Mouse (Mus musculus): Measurements from ENCODE around the gene Hist2h2aa2.
"Not testable (repeated sequence)": the region's sequence is repeated elsewhere in the genome, so short reads cannot be mapped to it uniquely, and the experiment has no call there.

Gene Hist2h2aa2

DNA sequence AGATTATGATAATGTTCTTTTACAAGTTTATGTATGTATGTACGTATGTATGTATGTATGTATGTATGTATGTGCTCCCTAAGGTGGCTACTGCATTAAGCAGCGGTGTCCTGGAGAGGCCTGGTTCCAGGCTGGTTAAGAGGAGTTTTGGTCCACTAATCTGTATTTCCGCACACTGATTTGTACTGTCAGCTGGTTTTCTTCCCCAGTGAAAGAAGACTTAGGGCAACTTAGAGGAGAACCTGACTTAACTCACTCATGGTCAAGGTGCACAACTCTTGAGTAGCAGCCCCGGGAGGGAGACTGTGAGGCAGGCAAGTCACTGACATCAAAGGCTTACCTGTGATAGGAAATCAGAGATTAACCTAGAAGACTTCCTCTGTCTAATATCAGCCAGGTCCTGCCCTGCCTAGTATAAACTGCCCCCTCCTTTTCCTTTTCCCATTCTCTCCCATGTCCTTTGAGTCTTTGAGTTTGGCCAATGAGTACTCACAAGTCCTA lies 3.2 kb downstream of the Hist2h2aa2 start:
- no peak for DNase-seq (ENCODE audit: low read depth, low spot score)

DNA sequence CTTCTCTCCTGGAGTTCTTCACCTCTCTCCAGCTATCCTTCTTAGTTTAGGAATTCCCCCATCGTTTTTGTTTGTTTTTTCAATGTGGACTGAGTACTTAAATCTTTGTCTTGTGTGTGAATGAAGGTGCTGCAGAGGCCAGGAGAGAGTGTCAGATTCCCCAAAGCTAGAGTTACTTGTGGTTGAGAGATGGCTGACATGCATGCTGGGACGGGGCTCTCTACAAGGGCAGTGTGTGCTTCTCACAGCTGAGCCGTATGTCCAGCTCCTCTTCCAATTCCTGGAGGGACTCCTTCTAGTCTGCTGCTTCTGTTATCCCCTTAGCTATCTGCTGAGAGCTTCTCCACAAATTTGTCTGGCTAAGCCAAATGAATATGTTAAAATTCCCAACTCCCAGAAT lies 4.2 kb downstream of the Hist2h2aa2 start:
- no peak for DNase-seq (ENCODE audit: low read depth, low spot score)

DNA sequence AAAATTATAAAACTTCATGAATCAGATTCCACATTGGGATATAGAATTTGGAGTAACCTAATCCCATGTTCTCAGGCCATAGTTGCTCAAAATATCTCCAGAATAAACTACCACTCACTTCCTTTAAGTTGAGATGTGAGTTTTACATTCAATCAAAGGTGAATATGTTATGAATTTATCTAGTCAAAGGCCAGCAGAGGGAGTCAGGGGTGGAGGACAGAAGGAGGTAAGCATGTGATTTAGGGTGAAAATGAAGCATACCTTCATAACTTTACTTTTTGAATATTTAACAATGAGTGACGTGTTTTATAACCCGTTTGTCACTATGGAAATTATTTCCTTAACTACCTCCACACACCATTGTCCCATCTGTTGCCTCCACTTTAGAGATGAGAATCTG lies 5.2 kb downstream of the Hist2h2aa2 start:
- no peak for DNase-seq (ENCODE audit: low read depth, low spot score)

DNA sequence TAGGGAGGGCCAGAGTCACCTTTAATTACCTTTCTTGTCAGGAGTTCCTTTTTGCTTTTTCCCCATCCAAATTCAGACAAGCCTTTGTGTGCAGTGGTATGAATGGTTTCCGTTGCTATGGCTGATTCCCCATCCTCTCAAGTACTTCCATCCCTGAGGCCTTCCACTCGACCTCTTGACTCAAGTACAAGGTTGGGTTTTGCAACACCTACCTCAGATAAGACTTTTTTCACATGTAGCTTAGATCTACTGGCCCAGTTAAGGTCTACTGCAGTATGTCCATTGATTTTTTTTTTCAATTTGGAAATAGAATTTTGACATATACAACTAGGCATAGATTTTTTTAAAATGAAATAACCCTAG lies 8.3 kb downstream of the Hist2h2aa2 start:
- DNase-seq (ENCODE audit: low read depth, low spot score): no peak

DNA sequence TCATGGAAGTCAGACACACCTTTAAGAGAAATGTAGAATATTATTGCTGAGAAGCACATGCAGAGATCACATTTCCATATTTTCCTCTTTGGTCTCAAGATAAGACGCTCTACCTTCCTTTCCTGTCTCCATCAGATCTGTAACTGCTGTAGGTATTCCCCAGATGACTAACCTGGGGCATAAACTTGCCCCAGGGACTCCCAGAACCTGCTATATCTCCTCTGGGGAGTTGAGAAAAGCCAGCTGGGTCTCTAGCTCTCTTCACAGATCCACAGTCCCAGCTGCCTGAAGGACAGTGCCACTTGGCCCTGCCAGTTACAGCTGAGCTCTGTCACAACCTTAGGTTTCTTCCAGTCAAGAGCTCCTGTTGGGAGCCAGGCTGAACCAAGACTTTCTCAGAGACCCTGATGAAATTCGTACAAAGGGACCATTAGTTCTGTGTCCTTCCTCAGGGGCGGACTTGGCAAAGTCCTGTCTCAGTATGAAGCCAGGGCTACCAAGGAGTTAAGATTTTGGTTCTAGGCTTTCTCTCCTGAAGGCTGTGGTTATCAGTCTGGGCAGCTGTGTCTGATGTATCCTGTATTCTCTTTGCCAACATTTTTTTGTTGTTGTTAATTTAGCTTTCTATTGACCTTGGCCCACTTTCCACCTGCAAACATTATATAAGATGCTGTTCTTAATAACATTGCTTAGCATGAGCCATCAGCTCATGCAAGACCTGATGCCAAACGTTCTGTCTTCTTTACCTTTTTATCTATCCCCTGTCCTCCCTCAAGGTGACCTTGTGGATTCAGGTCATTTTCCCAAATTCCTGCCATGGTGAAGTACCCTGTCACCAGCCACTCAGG lies 8.9 kb downstream of the Hist2h2aa2 start:
- no peak for DNase-seq (ENCODE audit: low read depth, low spot score)

DNA sequence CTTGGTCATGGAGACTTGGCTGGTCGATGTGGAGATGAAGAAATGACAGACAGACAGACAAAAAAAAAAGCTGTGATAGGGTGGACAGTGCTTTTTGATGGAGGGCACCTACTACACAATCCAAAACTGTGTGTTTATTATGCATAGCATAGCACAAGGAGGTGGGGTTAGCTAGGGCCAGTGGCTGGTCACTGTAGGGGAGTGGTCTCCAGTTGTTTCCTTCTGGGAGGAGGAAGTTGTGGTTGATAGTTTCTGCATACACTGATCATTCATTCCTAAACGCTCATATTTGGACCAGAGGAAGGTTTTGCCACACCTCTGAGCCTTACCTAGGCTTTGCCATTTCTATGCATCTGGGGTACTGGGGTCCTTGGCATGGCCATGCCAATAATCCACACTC lies 9.7 kb downstream of the Hist2h2aa2 start:
- no peak for DNase-seq (ENCODE audit: low read depth, low spot score)

DNA sequence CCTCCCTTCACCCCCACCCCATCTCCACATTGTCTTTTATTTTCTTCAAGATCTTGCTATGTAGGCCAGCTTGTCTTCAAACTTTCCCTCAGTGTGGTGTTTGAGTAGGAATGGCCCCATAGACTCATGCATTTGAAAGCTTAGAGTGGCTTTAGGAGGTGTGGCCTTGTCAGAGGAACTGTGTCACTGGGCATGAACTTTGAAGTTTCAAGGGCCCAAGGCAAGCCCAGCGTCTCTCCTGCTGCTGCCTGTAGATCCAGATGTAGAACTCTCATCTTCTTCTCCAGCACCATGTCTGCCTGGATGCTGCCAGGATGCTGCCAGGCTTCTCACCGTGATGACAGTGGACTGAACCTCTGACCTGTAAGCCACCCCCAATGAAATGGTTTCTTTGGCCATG lies 11.2 kb downstream of the Hist2h2aa2 start:
- no peak for DNase-seq (ENCODE audit: low read depth, low spot score)

DNA sequence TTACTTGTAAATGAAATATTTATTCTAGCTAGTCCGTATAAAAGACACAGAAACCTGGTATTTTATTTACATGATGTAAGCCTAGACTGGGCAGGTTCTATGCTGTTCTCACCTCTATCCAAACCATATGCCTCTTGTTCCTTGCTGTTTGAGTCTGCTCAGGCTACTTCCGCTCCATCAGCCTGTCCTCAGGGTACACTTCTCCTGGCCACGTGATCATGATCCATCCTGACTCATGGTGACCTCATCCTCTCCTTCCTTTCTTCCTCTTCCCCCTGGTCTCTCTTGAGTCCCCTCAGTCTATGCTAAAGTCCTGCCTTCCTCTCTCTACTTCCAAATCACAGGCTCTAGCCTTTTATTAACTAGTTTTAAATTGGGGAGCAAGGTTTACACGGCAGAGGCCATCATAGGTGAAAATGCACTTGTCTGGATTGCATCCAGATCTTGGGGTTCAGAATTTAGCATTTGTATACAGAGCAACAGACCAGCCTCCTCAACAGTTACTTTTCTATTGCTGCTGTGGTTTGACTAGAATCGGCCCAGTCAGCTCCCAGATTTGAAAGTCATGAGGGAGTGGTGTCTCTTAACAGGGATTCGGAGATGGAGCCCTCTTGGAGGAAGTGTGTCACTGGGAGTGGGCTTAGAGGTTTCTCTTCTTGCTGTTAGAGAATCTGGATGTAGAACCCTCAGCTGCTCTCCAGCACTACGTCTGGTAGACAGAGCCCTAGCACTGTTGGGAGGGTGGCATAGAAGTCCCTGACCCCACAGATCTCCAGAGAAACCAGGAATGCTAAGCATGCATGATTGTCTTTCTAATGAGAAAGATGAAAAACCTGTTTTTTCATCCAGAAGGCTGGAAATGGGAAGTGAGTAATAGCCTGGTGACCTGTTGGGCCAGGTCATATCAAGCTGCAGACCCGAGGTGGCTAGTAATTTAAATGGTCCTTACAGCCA lies 13.1 kb downstream of the Hist2h2aa2 start:
- DNase-seq (ENCODE audit: low read depth, low spot score): no peak

DNA sequence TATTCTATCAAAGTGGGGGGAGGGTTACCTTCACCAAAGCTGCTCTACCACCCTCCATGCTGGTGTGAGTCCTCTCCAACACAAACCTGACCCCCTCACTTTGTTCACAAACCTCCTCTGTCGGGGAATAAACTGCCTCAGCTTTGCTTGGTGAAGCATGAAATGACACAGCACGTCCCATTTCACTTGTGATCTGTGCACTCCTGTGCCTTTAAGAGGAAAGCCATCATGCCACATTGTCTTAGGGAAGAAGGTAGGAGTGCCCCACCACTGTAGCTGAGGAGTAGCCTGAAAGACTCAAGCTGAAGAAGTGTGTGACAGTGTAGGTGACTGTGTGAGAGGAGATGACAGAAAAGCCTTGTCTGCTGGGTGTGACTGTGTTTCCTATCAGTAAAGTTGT lies 14.7 kb downstream of the Hist2h2aa2 start:
- DNase-seq (ENCODE audit: low read depth, low spot score): no peak

DNA sequence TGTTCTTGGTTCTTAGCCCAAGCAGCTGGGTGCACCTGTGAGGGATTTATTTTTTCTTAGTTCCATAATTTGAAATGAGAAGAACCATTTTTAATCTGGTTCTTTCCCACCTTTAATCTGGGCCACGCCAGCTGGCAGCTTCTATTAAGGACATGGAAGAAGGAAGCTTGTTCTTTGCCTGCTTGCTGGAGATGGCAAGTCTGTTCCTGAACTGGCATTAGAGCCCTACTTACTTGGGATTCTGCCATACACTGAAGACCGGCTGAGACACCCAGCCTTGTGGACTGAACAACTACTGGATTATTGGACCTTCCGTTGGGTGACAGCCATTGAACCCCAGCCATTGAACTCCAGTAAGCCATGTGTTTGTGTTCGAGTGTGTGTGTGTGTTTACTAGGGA lies 17.3 kb downstream of the Hist2h2aa2 start:
- DNase-seq (ENCODE audit: low read depth, low spot score): no peak

DNA sequence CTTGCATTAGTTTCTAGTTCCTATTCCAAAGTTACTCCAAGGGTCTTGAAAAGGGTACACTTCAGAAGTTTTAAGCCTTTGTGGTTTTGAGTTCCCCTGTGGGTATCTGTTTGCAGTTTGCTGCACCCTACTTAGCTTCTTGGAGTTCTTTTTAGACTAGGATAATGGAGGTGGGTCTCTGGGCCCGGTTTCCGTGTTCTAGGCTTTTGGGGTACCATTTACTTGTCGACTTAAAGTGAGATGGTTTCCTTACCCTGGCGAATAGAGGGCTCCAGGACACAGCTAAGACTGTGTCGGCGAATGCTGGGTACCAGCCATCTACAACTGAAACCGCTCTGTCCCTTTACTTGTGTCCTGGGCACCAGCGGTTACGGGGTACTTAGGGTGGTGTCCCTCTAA lies 18.4 kb downstream of the Hist2h2aa2 start:
- DNase-seq (ENCODE audit: low read depth, low spot score): no peak

DNA sequence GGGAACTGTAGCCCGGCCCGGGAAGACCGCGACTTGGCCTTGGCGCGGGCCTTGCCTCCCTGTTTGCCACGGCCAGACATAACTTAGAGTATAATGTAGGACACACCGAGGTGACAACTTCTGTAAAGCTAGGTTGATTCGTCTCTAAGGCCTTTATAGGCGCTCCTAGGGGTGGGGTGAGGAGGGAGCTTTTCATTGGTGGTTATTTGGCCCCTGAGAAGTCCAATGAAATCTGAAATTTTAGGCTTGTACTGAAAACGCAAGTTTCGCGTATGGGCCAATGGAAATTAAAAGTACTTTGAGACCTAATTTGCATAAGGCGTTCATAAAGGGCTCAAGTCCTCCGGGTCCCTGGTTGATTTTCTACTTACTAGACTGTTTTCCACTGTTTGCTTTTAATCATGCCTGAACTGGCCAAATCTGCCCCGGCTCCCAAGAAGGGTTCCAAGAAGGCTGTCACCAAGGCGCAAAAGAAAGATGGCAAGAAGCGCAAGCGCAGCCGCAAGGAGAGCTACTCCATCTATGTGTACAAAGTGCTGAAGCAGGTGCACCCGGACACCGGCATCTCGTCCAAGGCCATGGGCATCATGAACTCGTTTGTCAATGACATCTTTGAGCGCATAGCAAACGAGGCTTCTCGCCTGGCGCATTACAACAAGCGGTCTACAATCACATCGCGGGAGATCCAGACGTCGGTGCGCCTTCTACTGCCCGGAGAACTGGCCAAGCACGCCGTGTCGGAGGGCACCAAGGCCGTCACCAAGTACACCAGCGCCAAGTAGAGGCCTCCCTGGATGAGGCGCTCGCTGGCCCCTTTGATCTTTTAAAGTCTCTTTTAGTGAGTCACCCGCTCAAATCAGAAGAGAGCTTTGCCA lies 19.1 kb downstream of the Hist2h2aa2 start, which contains the start of the genes Hist2h2ac and Hist2h2be:
TSS of gene Hist2h2ac (minus strand) at position 116 of the 875 bp plus-strand sequence.
TSS of gene Hist2h2be (plus strand) at position 355 of the 875 bp plus-strand sequence.
- DNase-seq (ENCODE audit: low read depth, low spot score): peak; percentile 93

DNA sequence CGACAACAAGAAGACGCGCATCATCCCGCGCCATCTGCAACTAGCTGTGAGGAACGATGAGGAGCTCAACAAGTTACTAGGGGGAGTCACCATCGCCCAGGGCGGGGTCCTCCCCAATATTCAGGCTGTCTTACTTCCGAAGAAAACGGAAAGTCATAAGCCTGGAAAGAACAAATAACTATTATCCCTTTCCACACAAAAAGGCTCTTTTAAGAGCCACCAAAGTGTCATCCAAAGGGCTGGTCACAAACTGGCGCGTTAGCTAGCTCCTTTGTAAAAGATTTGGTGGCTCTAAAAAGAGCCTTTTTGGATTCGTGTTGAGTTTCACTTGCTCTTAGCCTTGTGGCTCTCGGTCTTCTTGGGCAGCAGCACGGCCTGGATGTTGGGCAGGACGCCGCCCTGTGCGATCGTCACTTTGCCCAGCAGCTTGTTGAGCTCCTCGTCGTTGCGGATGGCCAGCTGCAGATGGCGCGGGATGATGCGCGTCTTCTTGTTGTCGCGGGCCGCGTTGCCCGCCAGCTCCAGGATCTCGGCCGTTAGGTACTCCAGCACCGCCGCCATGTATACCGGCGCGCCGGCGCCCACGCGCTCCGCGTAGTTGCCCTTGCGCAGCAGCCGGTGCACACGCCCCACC lies 19.8 kb downstream of the Hist2h2aa2 start:
- DNase-seq (ENCODE audit: low read depth, low spot score): peak; percentile 73

DNA sequence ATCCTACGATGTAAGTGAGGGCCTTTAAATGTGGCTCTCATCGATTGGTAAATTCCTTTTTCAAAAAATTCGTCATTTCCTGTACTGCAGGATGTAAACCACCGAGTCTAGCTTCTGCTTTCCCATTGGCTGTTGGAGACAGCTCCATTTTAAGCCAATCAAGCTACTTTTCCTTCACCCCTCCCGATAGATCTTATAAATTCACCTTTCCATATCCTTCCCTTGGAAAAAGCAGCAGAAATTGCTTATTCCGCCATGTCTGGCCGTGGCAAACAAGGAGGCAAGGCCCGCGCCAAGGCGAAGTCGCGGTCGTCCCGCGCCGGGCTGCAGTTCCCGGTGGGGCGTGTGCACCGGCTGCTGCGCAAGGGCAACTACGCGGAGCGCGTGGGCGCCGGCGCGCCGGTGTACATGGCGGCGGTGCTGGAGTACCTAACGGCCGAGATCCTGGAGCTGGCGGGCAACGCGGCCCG lies 20.4 kb downstream of the Hist2h2aa2 start, which contains the start of the genes Bola1 and Hist2h2ab:
TSS of gene Bola1 (minus strand) at position 49 of the 470 bp plus-strand sequence.
TSS of gene Hist2h2ab (plus strand) at position 205 of the 470 bp plus-strand sequence.
- peak; percentile 91 for DNase-seq (ENCODE audit: low read depth, low spot score)

DNA sequence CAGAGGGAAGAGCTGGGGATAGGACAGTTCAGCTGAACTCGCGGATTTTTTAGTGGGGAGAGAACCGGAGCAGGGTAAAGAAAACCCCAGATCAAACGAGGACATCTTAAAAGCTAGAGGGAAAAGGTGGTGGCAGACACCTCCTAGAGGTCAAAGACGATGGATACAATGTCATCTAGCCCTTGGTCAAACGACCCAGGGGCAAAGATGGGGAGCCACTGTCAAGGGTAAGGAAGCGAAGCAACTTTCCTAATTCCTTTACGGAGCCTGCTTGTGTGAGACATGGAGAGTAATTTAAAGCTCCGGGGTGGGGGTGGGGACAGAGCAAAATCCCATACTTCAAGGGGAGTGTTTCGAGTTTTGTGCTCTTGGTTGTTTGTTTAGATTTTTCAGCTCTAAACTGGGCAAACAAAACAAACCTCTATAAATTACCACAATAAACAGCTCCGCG lies 20.9 kb downstream of the Hist2h2aa2 start:
- peak; percentile 32 for DNase-seq (ENCODE audit: low read depth, low spot score)

DNA sequence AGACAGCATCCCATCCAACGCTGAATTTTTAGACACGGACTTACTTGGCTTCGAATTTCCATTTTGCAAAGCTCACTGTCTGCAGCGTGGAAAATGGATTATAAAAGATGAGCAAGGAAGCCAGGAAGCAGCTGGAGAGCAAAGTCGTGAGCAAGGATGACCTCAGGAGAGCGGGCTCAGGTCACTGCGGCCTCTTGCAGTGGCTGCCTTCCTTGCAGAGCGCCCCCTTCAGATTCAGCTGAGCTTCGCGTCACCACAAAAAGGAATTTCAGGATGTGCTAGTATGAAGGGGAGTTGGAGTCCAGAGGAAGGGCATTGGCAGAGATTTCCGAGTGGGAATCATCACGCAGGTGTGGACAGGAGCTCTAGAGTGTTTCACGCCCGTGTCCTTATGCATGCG lies 30.8 kb downstream of the Hist2h2aa2 start:
- DNase-seq (ENCODE audit: low read depth, low spot score): no peak

DNA sequence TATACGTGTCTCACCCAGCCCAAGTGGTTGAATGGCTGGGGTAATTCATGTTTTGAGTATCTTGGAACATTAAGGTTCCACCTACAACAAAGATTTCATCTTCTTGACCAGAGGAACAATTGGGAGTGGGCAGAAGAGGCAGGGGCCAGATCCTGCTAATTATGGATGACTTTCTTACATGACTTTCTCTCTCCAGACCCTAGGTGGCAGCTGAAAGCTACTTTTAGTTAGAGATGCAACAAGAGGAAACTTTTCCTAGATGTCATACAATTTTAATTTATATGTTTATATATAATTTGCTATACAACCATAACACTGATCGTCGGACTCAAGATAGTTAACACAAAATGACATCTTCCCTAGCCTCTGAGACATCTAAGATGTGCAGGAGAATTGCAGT lies 32.3 kb downstream of the Hist2h2aa2 start:
- no peak for DNase-seq (ENCODE audit: low read depth, low spot score)

DNA sequence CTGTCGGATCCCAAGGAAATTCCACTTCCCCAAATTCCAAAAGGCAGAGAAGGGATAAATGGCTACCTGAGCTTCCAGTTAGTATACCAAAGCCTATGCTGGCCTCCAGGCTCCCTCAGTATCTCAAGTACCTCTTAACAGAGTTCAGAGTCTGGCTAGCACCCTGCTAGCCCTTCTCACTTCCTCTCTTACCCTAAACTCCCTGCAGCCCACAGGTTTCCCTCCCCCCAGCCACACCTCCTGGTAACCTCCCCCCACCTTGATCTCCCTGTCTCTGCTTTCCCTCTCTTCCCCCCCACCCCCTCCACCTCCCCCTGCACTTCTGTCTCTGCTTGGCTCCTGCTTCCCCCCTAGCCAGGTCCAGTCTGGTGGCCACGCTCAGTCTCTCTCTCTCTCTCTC lies 40.3 kb downstream of the Hist2h2aa2 start:
- no peak for DNase-seq (ENCODE audit: low read depth, low spot score)

DNA sequence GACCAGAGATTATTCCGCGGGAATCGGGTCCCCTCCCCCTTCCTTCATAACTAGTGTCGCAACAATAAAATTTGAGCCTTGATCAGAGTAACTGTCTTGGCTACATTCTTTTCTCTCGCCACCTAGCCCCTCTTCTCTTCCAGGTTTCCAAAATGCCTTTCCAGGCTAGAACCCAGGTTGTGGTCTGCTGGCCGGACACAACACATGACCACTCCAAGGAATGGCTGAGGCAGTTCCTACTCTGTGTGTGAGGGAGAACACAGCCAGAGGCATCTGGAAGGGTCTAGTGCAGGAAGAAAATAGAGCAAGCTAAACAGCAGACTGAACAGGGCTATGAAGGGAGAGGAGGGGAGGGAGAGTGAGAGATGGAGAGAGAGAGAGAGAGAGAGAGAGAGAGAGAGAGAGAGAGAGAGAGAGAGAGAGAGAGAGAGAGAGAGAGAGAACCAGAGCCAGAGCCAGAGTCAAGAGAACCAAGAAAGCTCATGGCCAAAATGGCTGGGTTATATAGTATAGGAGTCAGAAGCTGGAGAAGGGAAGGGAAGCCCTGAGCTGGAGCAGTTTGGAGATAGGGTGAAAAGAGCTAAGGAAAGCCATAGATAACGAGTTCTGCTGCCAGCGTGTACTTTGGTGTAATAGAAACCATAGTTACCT lies 41.4 kb downstream of the Hist2h2aa2 start:
- DNase-seq (ENCODE audit: low read depth, low spot score): not testable (repeated sequence)

DNA sequence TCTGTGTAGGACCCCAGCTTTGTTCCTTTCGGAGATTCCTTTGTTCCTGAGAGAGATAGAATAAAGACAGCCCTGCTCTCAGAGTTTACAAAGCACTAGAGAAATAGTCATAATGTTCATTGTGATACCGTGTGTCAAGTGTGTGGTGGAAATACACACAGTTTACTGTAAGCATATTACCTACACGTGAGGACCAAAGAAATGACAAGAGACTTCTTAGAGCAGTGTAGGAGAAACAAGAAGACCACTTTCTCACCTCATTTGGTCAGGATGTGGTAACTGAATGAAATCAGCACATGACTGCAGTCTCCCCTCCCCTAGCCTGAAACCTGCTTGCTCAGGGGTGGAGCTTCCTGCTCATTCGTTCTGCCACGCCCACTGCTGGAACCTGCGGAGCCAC lies 41.9 kb downstream of the Hist2h2aa2 start:
- no peak for DNase-seq (ENCODE audit: low read depth, low spot score)

Data from forelimb bud, embryonic 11.5 days (tissue).